Mouse (Mus musculus): ENCODE measurements around the gene Akr7a5. TPM values are rescaled to one million over a fixed set of nuclear protein-coding genes. Genes with fewer than 3 reads are reported as not detected.

Gene Akr7a5
- polyA plus RNA-seq (2014; fragmentation: Nextera tagmentation; extraction: Ambion mirVana), result 107 and 108 TPM in 2 replicates

DNA sequence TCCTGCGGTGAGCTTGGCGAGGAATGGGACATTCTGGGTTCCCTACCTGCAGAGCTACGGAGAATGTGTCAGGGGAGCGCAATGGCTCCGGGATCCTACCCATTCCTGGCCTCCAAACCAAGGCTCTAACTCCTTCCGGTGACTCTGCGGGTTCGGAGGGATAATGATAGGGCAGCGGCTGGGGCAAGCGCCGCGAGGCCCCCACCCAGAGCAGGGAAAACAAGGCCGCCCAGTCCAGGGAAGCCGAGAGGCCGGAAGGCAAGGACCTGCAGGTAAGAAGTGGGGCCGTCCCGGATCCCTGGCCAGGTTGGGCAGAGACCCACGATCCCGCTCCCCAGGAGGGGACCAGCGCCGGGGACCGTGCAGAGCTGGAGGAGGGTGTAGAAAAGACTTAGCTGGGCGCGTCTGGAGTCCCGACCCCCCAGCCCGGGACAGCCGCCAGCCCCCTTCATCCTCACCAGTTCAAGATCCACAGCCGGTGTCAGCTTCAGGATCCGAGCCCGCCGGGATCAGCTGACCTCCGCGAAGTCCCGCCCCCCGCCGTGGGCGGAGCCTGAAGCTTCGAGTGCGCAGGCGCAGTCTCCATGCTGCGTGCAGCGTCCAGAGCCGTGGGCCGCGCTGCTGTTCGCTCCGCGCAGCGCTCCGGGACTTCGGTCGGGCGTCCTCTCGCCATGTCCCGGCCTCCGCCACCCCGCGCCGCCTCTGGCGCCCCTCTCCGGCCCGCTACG lies at the start of gene Akr7a5, which contains the start of gene Pqlc2:
Akr7a5 (plus strand) TSS at position 574 of the 728 bp plus-strand sequence.
Pqlc2 (minus strand) TSS at position 538 of the 728 bp plus-strand sequence.
- Histone ChIP-seq H3K9ac (replicated peaks; ENCODE audit: low read depth, low read length) (peak within 1 kb of the TSS; percentile 66), H3K36me3 (ENCODE audit: control insufficient read depth, insufficient read depth, low read length) (peaks cover 13% of the 10 kb centered on the region; the same call in 1 of the 2 replicates), H3K4me1 (ENCODE audit: control insufficient read depth, insufficient read depth, low read length) (peaks cover 10% of the 10 kb centered on the region; the same call in 1 of the 2 replicates), H3K27ac (ENCODE audit: low read length) (peak within 1 kb of the TSS; percentile 69), H3K27me3 (ENCODE audit: control insufficient read depth, insufficient read depth, low read length) (no peaks in the 10 kb centered on the region), H3K4me3 (ENCODE audit: low read depth, low read length) (peak within 1 kb of the TSS; percentile 66), H3K4me2 (replicated peaks; ENCODE audit: low read depth, low read length) (peak within 1 kb of the TSS; percentile 97), H3K9me3 (ENCODE audit: control insufficient read depth, low read depth, low read length) (no peaks in the 10 kb centered on the region)
- WGBS, result under 1% methylated on average over 62 of the region's 63 CpGs
- peak; percentile 89 for ATAC-seq (ENCODE audit: insufficient number of reproducible peaks, insufficient read depth, low FRiP score, low read depth)

- Histone ChIP-seq H3K4me3 (ENCODE audit: low read depth, low read length) (no peak overlapping the region), H3K27ac (ENCODE audit: low read length) (no peak overlapping the region), H3K4me2 (replicated peaks; ENCODE audit: low read depth, low read length) (no peak overlapping the region), H3K9ac (replicated peaks; ENCODE audit: low read depth, low read length) (no peak overlapping the region), H3K9me3 (ENCODE audit: control insufficient read depth, low read depth, low read length) (no peaks in the 10 kb centered on the region), H3K27me3 (ENCODE audit: control insufficient read depth, insufficient read depth, low read length) (no peaks in the 10 kb centered on the region), H3K36me3 (ENCODE audit: control insufficient read depth, insufficient read depth, low read length) (peaks cover 41% of the 10 kb centered on the region), H3K4me1 (ENCODE audit: control insufficient read depth, insufficient read depth, low read length) (peaks cover 9% of the 10 kb centered on the region; the same call in 1 of the 2 replicates)
- ATAC-seq (ENCODE audit: insufficient number of reproducible peaks, insufficient read depth, low FRiP score, low read depth), result no peak
- WGBS, result 90% methylated on average over 6 of the region's 6 CpGs
Measured at GRCm38 (mm10) chr4:139262981-139263380, 47.6 kb upstream of the Akr7a5 start.

DNA sequence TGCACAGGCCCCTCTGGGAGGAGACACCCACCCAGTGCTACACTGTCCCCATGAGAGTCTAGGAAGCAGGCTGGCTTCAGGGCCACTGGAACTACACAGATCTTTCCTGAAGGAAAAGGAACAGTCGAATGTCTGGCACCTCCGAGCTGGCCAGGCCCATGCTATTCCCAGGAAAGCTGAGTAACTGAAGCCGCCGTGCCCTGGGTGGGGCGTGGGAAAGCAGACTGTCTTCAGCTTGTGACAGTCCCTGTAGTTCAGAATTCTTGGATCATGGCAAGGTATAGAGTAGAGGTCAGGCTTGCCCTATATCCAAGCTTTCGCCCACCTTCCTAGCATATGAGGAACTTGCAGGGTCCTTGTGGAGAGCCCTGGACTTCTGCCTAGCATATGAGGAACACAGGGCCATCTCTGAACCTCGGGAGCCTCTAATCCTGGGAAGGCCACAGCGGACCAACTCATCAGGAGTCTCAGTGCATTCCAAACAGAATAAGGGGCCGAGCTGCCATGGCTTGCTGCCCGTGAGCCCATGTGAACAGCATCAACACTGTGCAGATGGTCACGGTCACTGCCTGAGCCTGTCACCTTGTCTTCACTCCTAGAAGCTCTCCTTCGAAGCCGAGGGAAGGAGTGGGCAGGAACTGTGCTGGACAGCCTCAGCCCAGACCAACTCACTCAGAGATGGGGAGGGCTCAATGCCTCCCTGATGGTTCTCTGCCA lies 44.6 kb upstream of the Akr7a5 start:
- Histone ChIP-seq H3K36me3 (ENCODE audit: control insufficient read depth, insufficient read depth, low read length) (peaks cover 50% of the 10 kb centered on the region), H3K4me1 (ENCODE audit: control insufficient read depth, insufficient read depth, low read length) (no peaks in the 10 kb centered on the region), H3K4me3 (ENCODE audit: low read depth, low read length) (no peak overlapping the region), H3K27me3 (ENCODE audit: control insufficient read depth, insufficient read depth, low read length) (no peaks in the 10 kb centered on the region), H3K9ac (replicated peaks; ENCODE audit: low read depth, low read length) (no peak overlapping the region), H3K9me3 (ENCODE audit: control insufficient read depth, low read depth, low read length) (no peaks in the 10 kb centered on the region), H3K4me2 (replicated peaks; ENCODE audit: low read depth, low read length) (no peak overlapping the region), H3K27ac (ENCODE audit: low read length) (no peak overlapping the region)
- WGBS, result 88% methylated on average over 13 of the region's 13 CpGs
- ATAC-seq (ENCODE audit: insufficient number of reproducible peaks, insufficient read depth, low FRiP score, low read depth), result no peak

DNA sequence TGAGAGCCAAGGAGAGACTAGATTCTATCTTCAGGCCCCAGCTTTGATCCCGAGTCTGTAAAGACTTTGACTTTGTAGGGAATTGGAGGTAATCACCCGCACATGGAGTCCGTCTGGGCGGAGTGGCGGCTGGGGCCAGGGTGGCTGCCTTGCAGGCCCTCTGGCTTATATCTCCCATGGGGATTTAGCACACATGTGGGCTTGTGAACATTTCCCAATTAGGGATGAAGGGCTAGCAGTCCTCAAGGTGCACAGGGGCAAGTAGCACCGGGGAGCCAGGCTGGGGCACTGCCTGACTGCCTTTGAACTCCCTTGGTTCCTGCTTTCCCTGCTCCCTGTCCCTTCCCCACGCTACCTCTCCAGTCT lies 44.1 kb upstream of the Akr7a5 start:
- Histone ChIP-seq H3K27ac (ENCODE audit: low read length) (no peak overlapping the region), H3K9me3 (ENCODE audit: control insufficient read depth, low read depth, low read length) (no peaks in the 10 kb centered on the region), H3K4me3 (ENCODE audit: low read depth, low read length) (no peak overlapping the region), H3K27me3 (ENCODE audit: control insufficient read depth, insufficient read depth, low read length) (no peaks in the 10 kb centered on the region), H3K9ac (replicated peaks; ENCODE audit: low read depth, low read length) (no peak overlapping the region), H3K36me3 (ENCODE audit: control insufficient read depth, insufficient read depth, low read length) (peaks cover 48% of the 10 kb centered on the region), H3K4me1 (ENCODE audit: control insufficient read depth, insufficient read depth, low read length) (no peaks in the 10 kb centered on the region), H3K4me2 (replicated peaks; ENCODE audit: low read depth, low read length) (no peak overlapping the region)
- 83% methylated on average over 7 of the region's 7 CpGs for WGBS
- ATAC-seq (ENCODE audit: insufficient number of reproducible peaks, insufficient read depth, low FRiP score, low read depth), result no peak

GRCm38 (mm10) chr4:139267335-139267734 lies 43.2 kb upstream of the Akr7a5 start:
- WGBS, result 80% methylated on average over 3 of the region's 3 CpGs
- no peaks in the 10 kb centered on the region for H3K27me3 ChIP-seq (ENCODE audit: control insufficient read depth, insufficient read depth, low read length)
- no peak for ATAC-seq (ENCODE audit: insufficient number of reproducible peaks, insufficient read depth, low FRiP score, low read depth)

DNA sequence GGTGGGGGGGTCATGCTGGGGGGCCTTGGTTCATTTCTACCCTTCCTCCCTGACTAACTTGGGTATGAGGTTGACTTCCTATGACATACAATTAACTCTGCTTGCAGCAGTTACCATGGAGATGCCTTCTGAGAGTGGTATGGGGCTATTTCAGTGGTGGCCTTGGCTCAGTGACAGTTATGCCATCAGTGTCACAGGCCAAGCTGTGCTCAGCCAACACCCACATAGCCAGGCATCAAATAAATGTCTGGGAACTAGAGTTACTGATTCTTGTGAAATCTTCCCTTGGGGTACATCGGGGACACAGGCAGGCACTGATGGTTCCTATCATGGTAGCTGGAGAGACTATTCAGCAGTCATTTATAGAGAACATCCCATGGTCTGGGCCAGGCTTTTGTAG lies 42.3 kb upstream of the Akr7a5 start:
- no peaks in the 10 kb centered on the region for H3K27me3 ChIP-seq (ENCODE audit: control insufficient read depth, insufficient read depth, low read length)
- 97% methylated on average over 1 of the region's 1 CpGs for WGBS
- H3K4me2 ChIP-seq (replicated peaks; ENCODE audit: low read depth, low read length), result no peak overlapping the region
- H3K9ac ChIP-seq (replicated peaks; ENCODE audit: low read depth, low read length), result no peak overlapping the region
- H3K9me3 ChIP-seq (ENCODE audit: control insufficient read depth, low read depth, low read length), result no peaks in the 10 kb centered on the region
- H3K4me1 ChIP-seq (ENCODE audit: control insufficient read depth, insufficient read depth, low read length), result no peaks in the 10 kb centered on the region
- no peak for ATAC-seq (ENCODE audit: insufficient number of reproducible peaks, insufficient read depth, low FRiP score, low read depth)
- H3K36me3 ChIP-seq (ENCODE audit: control insufficient read depth, insufficient read depth, low read length), result peaks cover 32% of the 10 kb centered on the region; the same call in 1 of the 2 replicates
- no peak overlapping the region for H3K4me3 ChIP-seq (ENCODE audit: low read depth, low read length)
- H3K27ac ChIP-seq (ENCODE audit: low read length), result no peak overlapping the region

More at GRCm38 (mm10) chr4:139267335-139267734, 43.2 kb upstream of the Akr7a5 start:
- Histone ChIP-seq H3K27ac (ENCODE audit: low read length) (no peak overlapping the region), H3K4me2 (replicated peaks; ENCODE audit: low read depth, low read length) (no peak overlapping the region), H3K4me1 (ENCODE audit: control insufficient read depth, insufficient read depth, low read length) (no peaks in the 10 kb centered on the region), H3K36me3 (ENCODE audit: control insufficient read depth, insufficient read depth, low read length) (peaks cover 40% of the 10 kb centered on the region), H3K4me3 (ENCODE audit: low read depth, low read length) (no peak overlapping the region), H3K9ac (replicated peaks; ENCODE audit: low read depth, low read length) (no peak overlapping the region), H3K9me3 (ENCODE audit: control insufficient read depth, low read depth, low read length) (no peaks in the 10 kb centered on the region)

DNA sequence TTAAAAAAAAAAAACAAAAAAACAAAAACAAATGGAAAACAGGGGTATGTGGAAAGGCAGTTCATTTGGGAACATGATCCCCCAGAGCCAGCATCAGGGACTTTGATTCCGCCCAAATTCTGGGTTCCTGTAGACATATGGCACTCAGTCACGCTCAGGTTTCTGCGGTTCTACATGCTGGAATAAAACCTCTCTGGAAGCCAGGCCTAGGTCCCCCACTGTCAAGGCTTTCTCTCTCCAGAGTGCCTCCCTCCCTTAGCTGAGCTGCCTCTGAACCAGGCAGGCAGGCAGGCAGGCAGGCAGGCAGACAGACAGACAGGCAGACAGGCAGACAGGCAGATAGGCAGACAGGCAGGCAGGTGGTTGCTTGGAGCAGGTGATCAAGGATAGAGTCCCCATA lies 40.4 kb upstream of the Akr7a5 start:
- WGBS, result 92% methylated on average over 3 of the region's 3 CpGs
- H3K4me3 ChIP-seq (ENCODE audit: low read depth, low read length), result no peak overlapping the region
- H3K36me3 ChIP-seq (ENCODE audit: control insufficient read depth, insufficient read depth, low read length), result peaks cover 33% of the 10 kb centered on the region; the same call in 1 of the 2 replicates
- H3K27ac ChIP-seq (ENCODE audit: low read length), result no peak overlapping the region
- H3K4me1 ChIP-seq (ENCODE audit: control insufficient read depth, insufficient read depth, low read length), result no peaks in the 10 kb centered on the region
- no peak overlapping the region for H3K9ac ChIP-seq (replicated peaks; ENCODE audit: low read depth, low read length)
- no peak overlapping the region for H3K4me2 ChIP-seq (replicated peaks; ENCODE audit: low read depth, low read length)
- no peaks in the 10 kb centered on the region for H3K9me3 ChIP-seq (ENCODE audit: control insufficient read depth, low read depth, low read length)
- H3K27me3 ChIP-seq (ENCODE audit: control insufficient read depth, insufficient read depth, low read length), result no peaks in the 10 kb centered on the region
- ATAC-seq (ENCODE audit: insufficient number of reproducible peaks, insufficient read depth, low FRiP score, low read depth), result no peak

DNA sequence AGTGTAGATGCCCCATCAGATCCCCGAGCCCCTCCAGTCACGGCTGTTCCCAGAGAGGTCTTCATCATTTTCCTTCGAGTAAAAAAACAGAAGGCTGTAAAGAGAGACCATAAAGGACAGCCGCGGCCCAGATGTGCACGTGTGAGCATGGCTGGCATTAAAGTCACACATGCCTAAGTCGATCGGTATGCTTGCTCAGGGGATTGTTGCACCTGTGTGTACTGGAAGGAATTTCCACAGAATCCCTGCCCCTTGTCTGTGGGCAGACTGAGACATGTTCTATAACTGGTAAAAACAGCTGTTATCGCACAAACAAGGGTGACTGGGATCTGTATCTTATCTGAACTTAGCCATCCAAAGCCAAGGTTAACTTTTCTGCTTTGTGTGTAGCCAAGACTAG lies 39.0 kb upstream of the Akr7a5 start:
- Histone ChIP-seq H3K9me3 (ENCODE audit: control insufficient read depth, low read depth, low read length) (no peaks in the 10 kb centered on the region), H3K9ac (replicated peaks; ENCODE audit: low read depth, low read length) (no peak overlapping the region), H3K4me1 (ENCODE audit: control insufficient read depth, insufficient read depth, low read length) (no peaks in the 10 kb centered on the region), H3K27ac (ENCODE audit: low read length) (no peak overlapping the region), H3K4me2 (replicated peaks; ENCODE audit: low read depth, low read length) (no peak overlapping the region), H3K4me3 (ENCODE audit: low read depth, low read length) (no peak overlapping the region), H3K27me3 (ENCODE audit: control insufficient read depth, insufficient read depth, low read length) (no peaks in the 10 kb centered on the region), H3K36me3 (ENCODE audit: control insufficient read depth, insufficient read depth, low read length) (peaks cover 27% of the 10 kb centered on the region; the same call in 1 of the 2 replicates)
- ATAC-seq (ENCODE audit: insufficient number of reproducible peaks, insufficient read depth, low FRiP score, low read depth), result no peak
- 80% methylated on average over 9 of the region's 9 CpGs for WGBS

All from stomach, embryonic 14.5 days (tissue).